Mouse (Mus musculus): Measurements from ENCODE around the gene Gcdh. TPM values are rescaled to one million over a fixed set of nuclear protein-coding genes. Genes with fewer than 3 reads are reported as not detected.

The Gcdh gene
- 39.1 and 40.6 TPM in 2 replicates for polyA plus RNA-seq (2015; fragmentation: Nextera tagmentation; extraction: Ambion mirVana)

- Histone ChIP-seq H3K27ac (no peak within 1 kb of the TSS), H3K27me3 (no peaks in the 10 kb centered on the region), H3K9ac (peak within 1 kb of the TSS; percentile 88), H3K4me1 (peaks cover 15% of the 10 kb centered on the region), H3K36me3 (peaks cover 25% of the 10 kb centered on the region), H3K9me3 (no peaks in the 10 kb centered on the region), H3K4me2 (peak within 1 kb of the TSS; percentile 86), H3K4me3 (peak within 1 kb of the TSS; percentile 83)
- 0% methylated on average over 11 of the region's 11 CpGs for WGBS
- peak; percentile 94 for ATAC-seq (ENCODE audit: insufficient number of reproducible peaks, insufficient read depth, low FRiP score, low TSS enrichment, low read depth)
Measured at GRCm38 (mm10) chr8:84893709-84894134, at the start of gene Gcdh. TSS of gene Gcdh (minus strand) at chr8:84893921.

GRCm38 (mm10) chr8:84937620-84938485 lies 44.1 kb upstream of the Gcdh start:
- H3K4me3 ChIP-seq = peak overlapping the region; percentile 45; the same call in 1 of the 2 replicates
- H3K4me2 ChIP-seq = peak overlapping the region; percentile 81
- peaks cover 17% of the 10 kb centered on the region for H3K4me1 ChIP-seq
- H3K9me3 ChIP-seq = no peaks in the 10 kb centered on the region
- ATAC-seq (ENCODE audit: insufficient number of reproducible peaks, insufficient read depth, low FRiP score, low TSS enrichment, low read depth) = no peak
- peaks cover 86% of the 10 kb centered on the region for H3K27me3 ChIP-seq
- no peak overlapping the region for H3K9ac ChIP-seq
- H3K27ac ChIP-seq = no peak overlapping the region
- H3K36me3 ChIP-seq = no peaks in the 10 kb centered on the region
- 61% methylated on average over 13 of the region's 13 CpGs for WGBS

- H3K9ac ChIP-seq = peak within 1 kb of the TSS; percentile 49; the same call in 1 of the 2 replicates
- ATAC-seq (ENCODE audit: insufficient number of reproducible peaks, insufficient read depth, low FRiP score, low TSS enrichment, low read depth) = no peak
- no peak within 1 kb of the TSS for H3K27ac ChIP-seq
Measured at GRCm38 (mm10) chr8:84936962-84937546, 43.3 kb upstream of the Gcdh start, which contains the start of gene Mast1. TSS of gene Mast1 (minus strand) at chr8:84937359.

GRCm38 (mm10) chr8:84936041-84936961 lies 42.6 kb upstream of the Gcdh start:
- no peak for ATAC-seq (ENCODE audit: insufficient number of reproducible peaks, insufficient read depth, low FRiP score, low TSS enrichment, low read depth)
- Histone ChIP-seq H3K9ac (peak overlapping the region; percentile 49; the same call in 1 of the 2 replicates), H3K27me3 (peaks cover 91% of the 10 kb centered on the region)

More at GRCm38 (mm10) chr8:84936962-84937546, 43.3 kb upstream of the Gcdh start, which contains the start of gene Mast1:
- WGBS = under 1% methylated on average over 47 of the region's 50 CpGs
- H3K36me3 ChIP-seq = no peaks in the 10 kb centered on the region
- peak within 1 kb of the TSS; percentile 81 for H3K4me2 ChIP-seq
- H3K4me1 ChIP-seq = peaks cover 17% of the 10 kb centered on the region
- peaks cover 90% of the 10 kb centered on the region for H3K27me3 ChIP-seq
- H3K4me3 ChIP-seq = peak within 1 kb of the TSS; percentile 45
- H3K9me3 ChIP-seq = no peaks in the 10 kb centered on the region

GRCm38 (mm10) chr8:84935489-84935888 lies 41.8 kb upstream of the Gcdh start:
- Histone ChIP-seq H3K4me2 (no peak overlapping the region), H3K4me1 (peaks cover 17% of the 10 kb centered on the region), H3K9ac (no peak overlapping the region), H3K9me3 (no peaks in the 10 kb centered on the region), H3K27ac (no peak overlapping the region), H3K36me3 (no peaks in the 10 kb centered on the region), H3K4me3 (no peak overlapping the region), H3K27me3 (peaks cover 91% of the 10 kb centered on the region)
- WGBS = 3% methylated on average over 14 of the region's 14 CpGs
- ATAC-seq (ENCODE audit: insufficient number of reproducible peaks, insufficient read depth, low FRiP score, low TSS enrichment, low read depth) = no peak

More at GRCm38 (mm10) chr8:84936041-84936961, 42.6 kb upstream of the Gcdh start:
- Histone ChIP-seq H3K4me3 (peak overlapping the region; percentile 45), H3K36me3 (no peaks in the 10 kb centered on the region), H3K4me1 (peaks cover 17% of the 10 kb centered on the region), H3K4me2 (peak overlapping the region; percentile 81), H3K27ac (no peak overlapping the region), H3K9me3 (no peaks in the 10 kb centered on the region)
- WGBS = 19% methylated on average over 23 of the region's 23 CpGs

- Histone ChIP-seq H3K4me3 (no peak overlapping the region), H3K9me3 (no peaks in the 10 kb centered on the region), H3K9ac (no peak overlapping the region), H3K4me2 (0 out of 2 replicates have a peak overlapping the region, but pooled peaks have one; percentile 14), H3K27me3 (peaks cover 94% of the 10 kb centered on the region), H3K36me3 (no peaks in the 10 kb centered on the region), H3K4me1 (peaks cover 17% of the 10 kb centered on the region), H3K27ac (no peak overlapping the region)
- ATAC-seq (ENCODE audit: insufficient number of reproducible peaks, insufficient read depth, low FRiP score, low TSS enrichment, low read depth) = no peak
- 2% methylated on average over 15 of the region's 15 CpGs for WGBS
Measured at GRCm38 (mm10) chr8:84934860-84935259, 41.1 kb upstream of the Gcdh start.

- H3K9ac ChIP-seq = no peak overlapping the region
- WGBS = 82% methylated on average over 16 of the region's 16 CpGs
- H3K9me3 ChIP-seq = no peaks in the 10 kb centered on the region
- peaks cover 94% of the 10 kb centered on the region for H3K27me3 ChIP-seq
- H3K4me2 ChIP-seq = no peak overlapping the region
- H3K27ac ChIP-seq = no peak overlapping the region
- no peak for ATAC-seq (ENCODE audit: insufficient number of reproducible peaks, insufficient read depth, low FRiP score, low TSS enrichment, low read depth)
- no peak overlapping the region for H3K4me3 ChIP-seq
- H3K36me3 ChIP-seq = no peaks in the 10 kb centered on the region
- H3K4me1 ChIP-seq = peaks cover 20% of the 10 kb centered on the region
Measured at GRCm38 (mm10) chr8:84933767-84934559, 40.2 kb upstream of the Gcdh start.

- 88% methylated on average over 13 of the region's 13 CpGs for WGBS
Measured at GRCm38 (mm10) chr8:84930582-84930981, 36.9 kb upstream of the Gcdh start.

GRCm38 (mm10) chr8:84928456-84929306 lies 35.0 kb upstream of the Gcdh start:
- H3K27me3 ChIP-seq = peaks cover 64% of the 10 kb centered on the region

More at GRCm38 (mm10) chr8:84930582-84930981, 36.9 kb upstream of the Gcdh start:
- no peak overlapping the region for H3K4me2 ChIP-seq
- H3K27ac ChIP-seq = no peak overlapping the region
- peaks cover 75% of the 10 kb centered on the region for H3K27me3 ChIP-seq
- peaks cover 11% of the 10 kb centered on the region for H3K4me1 ChIP-seq
- ATAC-seq (ENCODE audit: insufficient number of reproducible peaks, insufficient read depth, low FRiP score, low TSS enrichment, low read depth) = no peak
- no peak overlapping the region for H3K4me3 ChIP-seq
- no peaks in the 10 kb centered on the region for H3K9me3 ChIP-seq
- no peaks in the 10 kb centered on the region for H3K36me3 ChIP-seq
- no peak overlapping the region for H3K9ac ChIP-seq

More at GRCm38 (mm10) chr8:84928456-84929306, 35.0 kb upstream of the Gcdh start:
- Histone ChIP-seq H3K36me3 (no peaks in the 10 kb centered on the region), H3K4me1 (peaks cover 7% of the 10 kb centered on the region), H3K27ac (no peak overlapping the region), H3K9ac (peak overlapping the region; percentile 46; the same call in 1 of the 2 replicates), H3K4me2 (peak overlapping the region; percentile 69), H3K9me3 (no peaks in the 10 kb centered on the region), H3K4me3 (peak overlapping the region; percentile 39)
- ATAC-seq (ENCODE audit: insufficient number of reproducible peaks, insufficient read depth, low FRiP score, low TSS enrichment, low read depth) = peak; percentile 63; the same call in 1 of the 2 replicates
- WGBS = 2% methylated on average over 50 of the region's 52 CpGs
